Mouse (Mus musculus) adrenal gland (tissue): Measurements from ENCODE around the gene Crebl2.

Source experiments
- intact Hi-C: fragments of 180-260 bp; cut with DNase I; formaldehyde crosslinking; loops from one replicate; pipeline ENCODE4 v1.15.1; 2025

The Crebl2 gene

DNA sequence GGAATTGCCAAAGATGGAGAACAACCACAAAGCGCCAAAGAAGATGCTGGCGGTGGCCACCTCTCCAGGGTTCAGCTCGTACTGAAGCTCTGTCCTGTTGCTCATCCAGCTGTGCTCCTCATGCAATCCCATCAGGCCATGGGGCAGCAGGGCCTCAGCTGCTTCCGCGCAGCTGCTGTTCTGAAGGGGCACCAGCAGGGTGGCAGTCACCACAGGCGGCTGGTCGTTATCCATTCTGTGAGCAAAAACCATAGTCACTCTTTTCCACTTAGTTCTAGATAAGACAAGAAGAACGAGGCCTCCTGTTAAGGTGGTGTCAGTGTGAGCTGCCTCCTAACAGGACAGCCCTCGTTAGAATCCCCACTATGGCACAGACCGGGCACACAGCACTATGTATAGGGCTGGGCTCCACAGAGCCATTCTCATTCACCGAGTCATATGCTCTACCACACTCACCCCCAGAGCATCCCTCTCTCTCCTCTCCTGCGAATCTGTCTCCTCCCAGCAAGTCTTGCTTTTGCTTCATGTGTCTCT, 40.3 kb downstream of the Crebl2 start:
- intact Hi-C loops: loop anchor here (5.0 kb wide), 1 partner anchor 77 kb away; no protein-coding TSS in a partner anchor

DNA sequence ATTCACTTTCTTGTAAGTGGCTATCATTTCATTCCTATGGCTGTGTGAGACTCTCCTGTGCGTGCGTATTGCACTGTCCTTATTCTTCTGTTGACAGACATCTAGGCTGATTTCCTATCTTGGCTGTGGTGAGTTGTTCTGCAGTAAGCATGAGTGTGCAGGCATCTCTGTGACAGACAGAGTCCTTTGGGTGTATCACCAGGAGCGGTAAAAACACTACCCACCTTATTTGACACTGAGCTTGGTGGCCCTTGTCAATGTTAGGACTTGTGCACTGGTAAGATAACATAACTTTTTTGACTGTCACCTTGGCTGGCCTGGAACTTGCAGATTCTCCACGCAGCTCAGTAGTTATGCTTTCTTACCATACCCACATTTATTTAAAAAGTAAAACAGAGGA, 40.9 kb downstream of the Crebl2 start:
- intact Hi-C loops: loop anchor here (5.0 kb wide), 1 partner anchor 76 kb away; no protein-coding TSS in a partner anchor

DNA sequence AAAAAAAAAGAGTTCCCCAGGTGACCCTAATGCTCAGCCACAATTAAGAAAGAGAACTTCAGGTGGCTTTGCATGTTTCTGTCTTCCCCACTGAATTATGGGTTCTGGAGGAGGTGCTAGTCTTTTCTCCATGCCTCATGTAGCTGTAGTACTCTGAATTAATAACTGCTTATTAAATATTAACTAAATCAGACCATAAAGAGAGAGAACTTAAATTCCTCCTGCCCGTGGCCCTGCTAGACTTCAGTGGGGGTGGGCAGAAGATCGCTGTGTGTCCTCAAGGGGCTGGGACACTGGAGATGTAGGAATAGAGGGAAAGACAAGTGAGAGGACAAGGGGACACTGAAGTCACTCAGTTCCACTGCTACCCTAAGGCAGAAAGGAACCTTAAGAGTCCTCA, 42.3 kb downstream of the Crebl2 start:
- intact Hi-C loops: loop anchor here (5.0 kb wide), 1 partner anchor 75 kb away; no protein-coding TSS in a partner anchor

DNA sequence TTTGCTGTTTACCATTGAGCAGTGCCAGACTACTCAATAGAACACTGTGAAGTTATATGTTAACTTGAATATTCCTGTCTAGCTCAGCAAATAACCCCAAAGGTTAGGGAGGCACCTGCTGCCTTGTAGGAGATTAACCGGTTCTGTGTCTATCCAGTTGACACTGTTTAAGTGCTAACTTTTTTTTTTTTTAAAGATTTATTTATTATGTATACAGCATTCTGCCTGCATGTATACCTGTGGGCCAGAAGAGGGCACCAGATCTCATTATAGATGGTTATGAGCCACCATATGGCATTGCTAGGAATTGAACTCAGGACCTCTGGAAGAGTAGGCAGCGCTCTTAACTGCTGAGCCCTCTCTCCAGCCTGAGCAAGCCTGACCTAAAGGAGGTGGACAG, 43.1 kb downstream of the Crebl2 start:
- intact Hi-C loops: loop anchor here (5.0 kb wide), 1 partner anchor 74 kb away; no protein-coding TSS in a partner anchor

GRCm38 (mm10) chr6:134876795-134877194, 46.8 kb downstream of the Crebl2 start:
- intact Hi-C loops: no loop called here

DNA sequence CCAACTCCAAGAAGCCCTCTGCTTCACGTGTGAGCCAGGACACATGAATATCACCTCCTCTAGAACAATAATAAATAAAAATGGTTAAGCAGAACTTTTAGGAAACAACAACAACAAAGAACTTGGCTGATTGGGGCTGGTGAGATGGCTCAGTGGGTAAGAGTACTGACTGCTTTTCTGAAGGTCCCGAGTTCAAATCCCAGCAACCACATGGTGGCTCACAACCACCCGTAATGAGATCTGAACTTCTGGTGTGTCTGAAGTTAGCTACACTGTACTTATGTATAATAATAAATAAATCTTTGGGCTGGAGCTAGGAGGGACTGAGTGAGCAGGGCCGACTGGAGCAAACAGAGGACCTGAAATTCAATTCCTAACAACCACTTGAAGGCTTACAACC, 47.3 kb downstream of the Crebl2 start:
- intact Hi-C loops: no loop called here

DNA sequence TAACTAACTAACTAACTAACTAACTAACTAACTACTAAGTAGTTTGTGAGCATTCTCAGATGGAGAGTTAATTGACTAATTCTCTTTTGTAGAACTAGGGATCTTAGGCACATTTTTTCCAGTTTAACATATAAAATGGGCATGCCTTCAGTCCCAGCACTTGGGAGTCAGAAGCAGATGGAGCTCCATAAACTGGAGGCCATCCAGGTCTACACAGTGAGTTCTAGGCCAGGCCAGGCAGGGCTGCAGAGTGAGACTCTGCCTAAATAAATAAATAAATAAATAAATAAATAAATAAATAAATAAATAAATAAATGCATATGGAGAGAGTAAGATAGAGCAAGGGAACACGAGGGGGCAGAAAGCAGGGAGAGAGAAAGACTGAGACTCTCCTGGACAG, 47.9 kb downstream of the Crebl2 start:
- intact Hi-C loops: no loop called here

DNA sequence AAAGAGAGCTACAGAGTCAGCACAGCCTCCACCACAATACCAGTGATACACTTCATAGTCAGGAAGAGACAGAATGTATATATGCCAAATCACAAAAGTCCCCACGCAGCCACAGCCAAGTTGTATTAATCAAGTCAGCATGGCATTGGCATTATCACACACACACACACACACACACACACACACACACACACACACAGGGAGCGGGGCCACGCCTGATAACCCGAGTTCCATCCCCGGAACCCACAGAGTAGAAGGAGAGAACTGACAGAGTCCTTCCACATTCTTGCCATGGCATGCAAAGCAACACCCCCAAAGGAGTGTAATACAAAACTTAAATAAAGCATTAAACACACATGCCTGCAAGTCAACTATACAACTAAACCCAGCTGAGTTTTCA, 49.6 kb downstream of the Crebl2 start:
- intact Hi-C loops: no loop called here

- intact Hi-C loops: no loop called here
Measured at GRCm38 (mm10) chr6:134880046-134880445, 50.1 kb downstream of the Crebl2 start.

DNA sequence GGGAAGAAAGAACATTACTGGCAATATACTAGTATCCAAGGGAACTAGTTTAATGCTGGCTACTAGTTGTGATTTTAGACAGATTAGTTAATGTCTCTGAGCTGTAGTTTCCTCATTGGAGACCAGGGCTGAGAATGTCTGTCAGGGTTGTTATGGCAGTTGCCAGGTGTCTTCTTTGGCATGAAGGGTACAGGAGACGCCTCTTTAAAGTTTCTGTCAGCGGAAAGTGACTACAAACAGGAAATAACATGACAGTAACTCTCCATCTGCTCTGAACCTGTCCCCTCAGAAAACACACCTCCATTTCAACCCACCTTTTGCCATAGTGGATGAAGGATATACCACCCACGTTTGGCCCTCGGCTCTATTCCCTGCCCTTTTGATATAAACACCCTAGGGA, 53.7 kb downstream of the Crebl2 start:
- intact Hi-C loops: no loop called here

DNA sequence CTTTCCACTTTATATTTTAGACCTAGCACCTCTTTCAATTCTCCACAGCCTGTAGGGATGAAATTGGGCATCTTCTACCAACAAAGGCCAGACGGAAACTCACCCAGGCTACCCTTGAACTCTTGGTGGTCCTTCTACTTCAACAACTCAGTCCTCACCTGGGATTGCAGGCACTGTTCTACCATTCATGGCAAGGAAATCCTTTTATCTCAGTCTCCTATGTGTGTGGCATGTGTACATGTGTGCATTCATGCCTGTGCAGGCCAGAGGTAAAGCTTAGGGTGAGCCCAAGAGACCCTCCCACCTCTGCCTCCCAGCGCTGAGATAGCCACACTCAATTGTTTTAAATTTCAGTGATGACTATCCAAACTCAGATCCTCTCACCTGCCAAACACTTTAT, 55.6 kb downstream of the Crebl2 start:
- intact Hi-C loops: no loop called here

- intact Hi-C loops: no loop called here
Measured at GRCm38 (mm10) chr6:134886475-134886874, 56.5 kb downstream of the Crebl2 start.

DNA sequence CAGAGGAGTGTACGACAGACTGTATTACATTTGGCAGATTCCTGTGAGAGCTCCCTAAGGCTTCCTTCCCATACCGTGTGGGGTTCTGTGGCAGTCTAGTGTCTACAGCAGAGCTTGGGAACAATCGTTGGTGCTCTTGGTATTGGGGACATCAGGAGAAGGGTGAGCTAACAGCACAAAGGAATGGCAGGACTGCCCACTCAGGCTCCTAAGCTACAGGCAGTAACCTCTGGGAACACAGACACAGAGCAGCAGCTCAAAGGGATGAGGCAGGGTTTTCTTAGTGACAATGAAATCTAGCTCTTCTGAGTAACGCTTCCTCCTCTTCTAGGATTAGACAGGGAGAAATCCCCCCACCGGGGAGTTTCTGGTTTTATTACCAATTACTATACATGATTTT, 57.1 kb downstream of the Crebl2 start:
- intact Hi-C loops: no loop called here

- intact Hi-C loops: no loop called here
Measured at GRCm38 (mm10) chr6:134887711-134888449, 57.9 kb downstream of the Crebl2 start.

DNA sequence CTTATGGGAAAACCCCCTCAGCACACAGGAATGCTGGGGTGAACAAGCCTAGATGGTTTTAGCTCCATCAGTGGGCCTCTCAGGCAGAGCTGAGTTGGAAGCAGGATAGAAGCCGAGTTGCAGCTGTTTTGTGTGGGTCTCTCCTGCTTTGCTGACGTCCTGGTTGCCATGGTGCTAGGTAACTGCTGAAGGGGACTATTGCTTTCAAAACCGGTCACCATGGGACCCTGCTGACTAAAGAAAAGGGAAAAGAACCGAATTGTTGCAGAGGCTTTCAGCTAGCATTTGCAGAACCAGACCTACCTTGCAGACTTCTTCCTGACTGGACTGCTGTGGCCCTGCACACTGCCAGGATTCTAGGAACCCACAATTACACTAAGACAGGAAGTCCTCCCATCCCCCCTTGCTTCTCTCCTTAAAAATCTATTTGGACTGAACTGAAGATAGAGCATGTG, 58.6 kb downstream of the Crebl2 start:
- intact Hi-C loops: no loop called here

DNA sequence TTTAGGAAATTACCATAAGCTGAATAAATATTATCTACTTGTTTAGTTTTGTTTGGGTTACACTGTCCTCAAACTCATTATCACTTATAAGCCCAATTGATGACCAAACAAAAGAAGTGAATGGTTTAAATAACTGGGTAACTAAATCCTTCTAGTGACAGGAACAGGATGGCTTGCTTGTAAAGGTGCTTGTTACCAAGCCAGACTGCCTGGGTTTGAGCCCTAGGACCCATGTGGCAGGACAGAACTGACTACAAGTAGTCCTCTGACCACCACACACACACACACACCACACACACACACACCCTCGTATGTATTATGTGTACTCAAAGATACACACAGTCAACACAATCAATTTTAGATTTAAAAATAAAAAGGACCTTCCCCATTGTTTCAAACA, 59.8 kb downstream of the Crebl2 start:
- intact Hi-C loops: no loop called here

DNA sequence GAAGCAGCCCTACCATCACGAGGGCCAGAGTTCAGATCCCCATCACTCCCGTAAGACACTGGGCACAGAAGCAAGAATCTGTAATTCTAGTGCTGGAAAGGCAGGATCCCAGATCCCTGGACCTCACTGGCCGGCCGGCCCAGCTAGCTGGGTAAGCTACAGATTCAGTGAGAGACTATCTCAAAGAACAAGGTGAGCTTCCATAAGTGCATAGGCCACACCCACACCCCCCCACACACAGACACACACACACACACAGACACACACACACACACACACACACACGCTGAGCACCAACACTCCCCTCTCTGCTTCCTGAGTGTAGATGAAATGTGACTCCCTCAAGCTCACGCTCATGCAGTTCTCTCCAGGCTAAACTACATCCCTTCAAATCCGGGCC, 60.5 kb downstream of the Crebl2 start:
- intact Hi-C loops: no loop called here

- intact Hi-C loops: no loop called here
Measured at GRCm38 (mm10) chr6:134896570-134897436, 66.8 kb downstream of the Crebl2 start.

GRCm38 (mm10) chr6:134897443-134898094, 67.6 kb downstream of the Crebl2 start:
- intact Hi-C loops: loop anchor here (2.0 kb wide), 1 partner anchor 23 kb away; the partner anchor contains the start of gene Cdkn1b

- intact Hi-C loops: loop anchor here (2.0 kb wide), 1 partner anchor 22 kb away; the partner anchor contains the start of gene Cdkn1b
Measured at GRCm38 (mm10) chr6:134898095-134898965, 68.4 kb downstream of the Crebl2 start, which contains the start of gene Gpr19. Gpr19 (minus strand) TSS chr6:134898578.
